Mouse (Mus musculus) heart, embryonic 12.5 days (tissue): ENCODE measurements at regions not wholly inside any gene's neighbourhood (a gene's known extent, or its start where the extent isn't known, plus 50 kb on each side); places are given as distances from the start of the nearest gene placed in this dataset.

Experiments used
- ATAC-seq: fragments of 200-750 bp; cut with Nextera tagmentation; 2 replicates; pipeline ENCODE4 v1.8.0; 2017; ENCODE audit warnings: moderate TSS enrichment, moderate library complexity; ENCODE audit not compliant: insufficient number of reproducible peaks, low FRiP score
- H3K27ac ChIP-seq: fragments of 300-500 bp; sonication (generic); 2 replicates; pipeline ENCODE4 v1.5.1; 2016; ENCODE audit warnings: mild to moderate bottlenecking, moderate library complexity; ENCODE audit not compliant: poor library complexity, severe bottlenecking
- H3K27me3 ChIP-seq: fragments of 300-500 bp; sonication (generic); replicated peaks from 2 replicates; pipeline ENCODE4 v1.6.1; 2016; ENCODE audit warnings: mild to moderate bottlenecking, moderate library complexity
- H3K36me3 ChIP-seq: fragments of 300-500 bp; sonication (generic); 2 replicates; pipeline ENCODE4 v1.6.1; 2016; ENCODE audit warnings: mild to moderate bottlenecking, moderate library complexity
- H3K4me1 ChIP-seq: fragments of 300-500 bp; sonication (generic); replicated peaks from 2 replicates; pipeline ENCODE4 v1.6.1; 2016; ENCODE audit warnings: mild to moderate bottlenecking
- H3K4me2 ChIP-seq: fragments of 300-500 bp; sonication (generic); 2 replicates; pipeline ENCODE4 v1.6.1; 2016; ENCODE audit warnings: mild to moderate bottlenecking, moderate library complexity
- H3K4me3 ChIP-seq: fragments of 300-500 bp; sonication (generic); 2 replicates; pipeline ENCODE4 v1.5.1; 2016; ENCODE audit warnings: mild to moderate bottlenecking
- H3K9ac ChIP-seq: fragments of 300-500 bp; sonication (generic); 2 replicates; pipeline ENCODE4 v1.6.1; 2016; ENCODE audit warnings: mild to moderate bottlenecking, moderate library complexity
- H3K9me3 ChIP-seq: fragments of 300-500 bp; sonication (generic); replicated peaks from 2 replicates; pipeline ENCODE4 v1.6.1; 2016; ENCODE audit warnings: mild to moderate bottlenecking, moderate library complexity
- WGBS: fragments of 180-500 bp; shearing (Covaris S2); methylation state at CpG from one replicate; pipeline ENCODE4 v1.1.7; 2016; 5-methylcytosine and 5-hydroxymethylcytosine counted together

GRCm38 (mm10) chr15:72360049-72360448 is 1474.3 kb upstream of the Gm6569 start:
- H3K9ac ChIP-seq = no peak overlapping the region
- H3K4me2 ChIP-seq = no peak overlapping the region
- H3K27ac ChIP-seq = no peak overlapping the region
- no peak for ATAC-seq
- 93% methylated on average over 3 of the region's 3 CpGs for WGBS
- no peaks in the 10 kb centered on the region for H3K27me3 ChIP-seq
- H3K4me1 ChIP-seq = no peaks in the 10 kb centered on the region
- 0 out of 2 replicates have a peak, but pooled peaks cover 3% of the 10 kb centered on the region for H3K9me3 ChIP-seq
- no peak overlapping the region for H3K4me3 ChIP-seq
- H3K36me3 ChIP-seq = no peaks in the 10 kb centered on the region

GRCm38 (mm10) chr15:72360463-72361030 is 1473.8 kb upstream of the Gm6569 start:
- Histone ChIP-seq H3K9ac (no peak overlapping the region), H3K36me3 (no peaks in the 10 kb centered on the region), H3K9me3 (0 out of 2 replicates have a peak, but pooled peaks cover 3% of the 10 kb centered on the region), H3K4me2 (no peak overlapping the region), H3K4me3 (no peak overlapping the region), H3K27ac (no peak overlapping the region), H3K27me3 (no peaks in the 10 kb centered on the region), H3K4me1 (no peaks in the 10 kb centered on the region)
- WGBS = 78% methylated on average over 4 of the region's 4 CpGs
- ATAC-seq = no peak

- Histone ChIP-seq H3K9me3 (no peaks in the 10 kb centered on the region), H3K4me1 (no peaks in the 10 kb centered on the region), H3K4me3 (no peak overlapping the region), H3K27me3 (no peaks in the 10 kb centered on the region), H3K27ac (no peak overlapping the region), H3K36me3 (no peaks in the 10 kb centered on the region), H3K4me2 (no peak overlapping the region), H3K9ac (no peak overlapping the region)
- no peak for ATAC-seq
- 79% methylated on average over 4 of the region's 4 CpGs for WGBS
These were observed 1461.3 kb upstream of the Gm6569 start for GRCm38 (mm10) chr15:72373041-72373440.

DNA sequence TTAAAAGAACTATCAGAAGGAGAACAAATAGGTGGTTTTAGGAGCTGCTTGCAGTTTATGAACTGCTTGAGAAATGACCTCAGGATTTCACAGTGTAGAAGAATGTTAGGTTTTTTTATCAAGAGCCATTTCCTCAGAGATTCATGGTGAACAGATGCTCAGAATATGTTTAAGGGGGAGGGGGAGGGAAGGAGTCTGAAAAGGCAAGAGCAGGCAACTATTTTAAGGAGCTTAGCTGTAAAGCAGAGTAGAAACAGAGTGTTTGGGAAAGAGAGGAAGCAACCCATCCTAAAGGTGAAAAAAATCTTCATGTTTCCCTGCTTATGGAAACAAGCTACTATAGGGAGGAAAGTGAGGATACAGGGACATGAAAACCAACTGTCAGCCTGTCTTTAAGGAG is 1457.2 kb upstream of the Gm6569 start:
- Histone ChIP-seq H3K4me2 (no peak overlapping the region), H3K36me3 (no peaks in the 10 kb centered on the region), H3K27me3 (no peaks in the 10 kb centered on the region), H3K4me3 (no peak overlapping the region), H3K9me3 (no peaks in the 10 kb centered on the region), H3K4me1 (no peaks in the 10 kb centered on the region), H3K27ac (no peak overlapping the region), H3K9ac (no peak overlapping the region)
- no peak for ATAC-seq

- WGBS = 67% methylated on average over 4 of the region's 4 CpGs
- no peaks in the 10 kb centered on the region for H3K27me3 ChIP-seq
- H3K4me3 ChIP-seq = no peak overlapping the region
- no peak overlapping the region for H3K4me2 ChIP-seq
- ATAC-seq = no peak
- no peaks in the 10 kb centered on the region for H3K4me1 ChIP-seq
- no peaks in the 10 kb centered on the region for H3K9me3 ChIP-seq
- no peaks in the 10 kb centered on the region for H3K36me3 ChIP-seq
- no peak overlapping the region for H3K27ac ChIP-seq
- no peak overlapping the region for H3K9ac ChIP-seq
These were observed 1455.1 kb upstream of the Gm6569 start for GRCm38 (mm10) chr15:72379291-72379690.

GRCm38 (mm10) chr15:72381164-72381563 is 1453.2 kb upstream of the Gm6569 start:
- WGBS = 76% methylated on average over 8 of the region's 8 CpGs
- no peaks in the 10 kb centered on the region for H3K27me3 ChIP-seq
- H3K4me3 ChIP-seq = no peak overlapping the region
- no peaks in the 10 kb centered on the region for H3K4me1 ChIP-seq
- no peak overlapping the region for H3K27ac ChIP-seq
- no peaks in the 10 kb centered on the region for H3K36me3 ChIP-seq
- no peaks in the 10 kb centered on the region for H3K9me3 ChIP-seq
- no peak overlapping the region for H3K4me2 ChIP-seq
- no peak overlapping the region for H3K9ac ChIP-seq
- ATAC-seq = no peak

- Histone ChIP-seq H3K4me2 (no peak overlapping the region), H3K27me3 (no peaks in the 10 kb centered on the region), H3K36me3 (no peaks in the 10 kb centered on the region), H3K27ac (no peak overlapping the region), H3K9me3 (no peaks in the 10 kb centered on the region), H3K9ac (no peak overlapping the region), H3K4me3 (no peak overlapping the region), H3K4me1 (no peaks in the 10 kb centered on the region)
- no peak for ATAC-seq
- WGBS = 77% methylated on average over 5 of the region's 5 CpGs
These were observed 1452.6 kb upstream of the Gm6569 start for GRCm38 (mm10) chr15:72381744-72382143.

DNA sequence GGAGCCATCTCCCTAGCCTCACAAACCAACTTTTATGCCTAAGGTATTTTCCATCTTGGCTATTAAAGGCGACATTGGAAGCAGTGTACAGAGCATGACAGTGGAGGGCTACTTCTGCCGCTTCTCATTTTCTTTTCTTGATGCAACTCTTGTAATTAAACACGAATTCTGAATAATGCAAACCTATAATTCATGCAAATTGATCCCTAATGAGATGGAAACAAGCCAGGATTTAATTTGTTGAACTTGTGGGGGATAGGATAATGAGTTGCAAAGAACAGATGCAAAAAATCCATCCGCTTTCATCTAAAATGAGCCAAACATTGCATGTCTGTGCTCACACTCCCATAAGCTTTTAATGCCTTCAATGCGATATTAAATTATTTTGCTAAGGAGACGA is 1451.8 kb upstream of the Gm6569 start:
- H3K27ac ChIP-seq = no peak overlapping the region
- no peak for ATAC-seq
- no peak overlapping the region for H3K4me2 ChIP-seq
- no peak overlapping the region for H3K9ac ChIP-seq
- no peaks in the 10 kb centered on the region for H3K9me3 ChIP-seq
- no peaks in the 10 kb centered on the region for H3K27me3 ChIP-seq
- H3K4me1 ChIP-seq = no peaks in the 10 kb centered on the region
- no peaks in the 10 kb centered on the region for H3K36me3 ChIP-seq
- no peak overlapping the region for H3K4me3 ChIP-seq
- 74% methylated on average over 6 of the region's 6 CpGs for WGBS

DNA sequence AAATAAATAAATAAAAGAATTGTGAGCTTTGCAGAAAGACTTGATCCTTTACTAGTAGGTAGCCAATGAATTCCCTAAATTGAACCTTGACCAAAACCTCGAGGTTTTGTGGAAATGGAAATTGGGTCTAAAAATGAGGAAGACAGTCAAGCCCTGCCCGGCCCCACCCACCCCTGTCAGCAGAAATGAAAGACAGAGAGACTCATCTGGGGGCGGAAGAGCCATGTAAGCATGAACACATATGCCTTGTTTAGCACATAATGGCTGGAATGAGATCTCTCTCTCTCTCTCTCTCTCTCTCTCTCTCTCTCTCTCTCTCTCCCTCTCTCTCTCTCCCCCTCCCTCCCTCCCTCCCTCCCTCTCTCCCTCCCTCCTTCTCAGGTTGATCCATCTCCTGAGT is 1451.3 kb upstream of the Gm6569 start:
- ATAC-seq = no peak

DNA sequence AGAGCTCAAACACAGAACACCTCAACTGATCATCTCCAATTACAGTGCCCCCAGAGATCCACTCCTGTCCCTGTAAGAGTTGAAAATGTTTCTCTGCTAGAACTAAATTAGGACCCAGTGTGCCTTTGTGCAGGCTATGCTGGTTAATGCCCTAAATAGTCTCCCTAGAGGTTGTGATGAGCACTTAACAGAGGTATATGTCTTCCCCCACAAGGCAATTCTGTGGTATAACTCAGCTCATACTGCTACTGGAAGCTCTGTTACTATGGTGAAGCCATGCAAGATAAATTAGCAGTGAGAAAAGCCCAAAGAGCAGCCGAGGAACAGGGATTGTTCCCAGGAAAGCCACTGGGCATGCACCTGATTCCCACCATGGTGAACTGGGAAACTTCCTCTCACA is 1450.9 kb upstream of the Gm6569 start:
- H3K4me2 ChIP-seq = no peak overlapping the region
- H3K4me3 ChIP-seq = no peak overlapping the region
- H3K4me1 ChIP-seq = no peaks in the 10 kb centered on the region
- no peaks in the 10 kb centered on the region for H3K9me3 ChIP-seq
- no peak overlapping the region for H3K27ac ChIP-seq
- no peak overlapping the region for H3K9ac ChIP-seq
- 68% methylated on average over 1 of the region's 1 CpGs for WGBS
- no peaks in the 10 kb centered on the region for H3K27me3 ChIP-seq
- no peak for ATAC-seq
- no peaks in the 10 kb centered on the region for H3K36me3 ChIP-seq

More for the DNA sequence above, 1451.3 kb upstream of the Gm6569 start:
- no peaks in the 10 kb centered on the region for H3K36me3 ChIP-seq
- no peak overlapping the region for H3K4me2 ChIP-seq
- H3K27ac ChIP-seq = no peak overlapping the region
- H3K9ac ChIP-seq = no peak overlapping the region
- no peaks in the 10 kb centered on the region for H3K4me1 ChIP-seq
- no peaks in the 10 kb centered on the region for H3K9me3 ChIP-seq
- no peaks in the 10 kb centered on the region for H3K27me3 ChIP-seq
- H3K4me3 ChIP-seq = no peak overlapping the region
- WGBS = 53% methylated on average over 3 of the region's 3 CpGs

DNA sequence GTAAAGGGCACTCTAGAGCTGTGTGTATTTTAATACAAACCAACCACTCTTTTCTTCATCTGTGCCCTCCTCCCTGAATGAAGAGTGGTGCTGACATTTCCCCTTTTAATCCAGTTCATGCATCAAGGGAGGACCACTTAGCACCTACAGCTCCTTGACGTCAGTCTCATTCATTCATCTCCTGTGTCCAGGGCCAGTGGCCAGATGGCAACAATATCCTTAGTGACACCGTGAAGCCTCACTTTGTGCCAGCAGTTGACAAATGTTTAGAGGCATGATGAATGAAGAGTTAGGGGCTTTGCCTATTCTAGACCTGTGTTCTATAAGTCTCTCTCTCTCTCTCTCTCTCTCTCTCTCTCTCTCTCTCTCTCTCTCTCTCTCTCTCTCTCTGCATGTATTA is 1441.1 kb upstream of the Gm6569 start:
- Histone ChIP-seq H3K4me1 (no peaks in the 10 kb centered on the region), H3K27me3 (no peaks in the 10 kb centered on the region), H3K9me3 (no peaks in the 10 kb centered on the region), H3K27ac (no peak overlapping the region), H3K9ac (no peak overlapping the region), H3K36me3 (no peaks in the 10 kb centered on the region), H3K4me3 (no peak overlapping the region), H3K4me2 (no peak overlapping the region)
- ATAC-seq = no peak
- 68% methylated on average over 2 of the region's 2 CpGs for WGBS

- no peak overlapping the region for H3K27ac ChIP-seq
- H3K36me3 ChIP-seq = no peaks in the 10 kb centered on the region
- WGBS = 63% methylated on average over 6 of the region's 6 CpGs
- H3K9ac ChIP-seq = no peak overlapping the region
- no peak for ATAC-seq
- H3K4me3 ChIP-seq = no peak overlapping the region
- H3K27me3 ChIP-seq = no peaks in the 10 kb centered on the region
- no peak overlapping the region for H3K4me2 ChIP-seq
- no peaks in the 10 kb centered on the region for H3K4me1 ChIP-seq
- no peaks in the 10 kb centered on the region for H3K9me3 ChIP-seq
These were observed 1422.4 kb upstream of the Gm6569 start for GRCm38 (mm10) chr15:72411956-72412355.
